Mouse (Mus musculus): ENCODE results near the gene Cdh4.

GRCm38 (mm10) chr2:179630720-179631119 is 188.5 kb downstream of the Cdh4 start:
- TF ChIP-seq CHD2 (IDR thresholded peaks at IDR 0.05; ENCODE audit: low read depth, low read length) (no peak), HCFC1 (IDR thresholded peaks at IDR 0.05; ENCODE audit: borderline replicate concordance, insufficient read depth, low read length) (no peak), ZNF384 (IDR thresholded peaks at IDR 0.05; ENCODE audit: low read depth, low read length) (no peak), MAFK (IDR thresholded peaks at IDR 0.05; ENCODE audit: insufficient read depth, low read depth, low read length) (no peak), ZC3H11A (IDR thresholded peaks at IDR 0.05; ENCODE audit: borderline replicate concordance, low read depth, low read length) (no peak)
